Mouse (Mus musculus): Measurements from ENCODE around the gene Tor1aip2. TPM values are rescaled to one million over a fixed set of nuclear protein-coding genes. Genes with fewer than 3 reads are reported as not detected.

Gene Tor1aip2
- polyA plus RNA-seq, 1 experiment from 2014 or later: 104 TPM

- H3K36me3 ChIP-seq (ENCODE audit: control insufficient read depth, insufficient read depth, low read length): peaks cover 35% of the 10 kb centered on the region
- no peaks in the 10 kb centered on the region for H3K9me3 ChIP-seq (ENCODE audit: control insufficient read depth, low read length)
- no peak overlapping the region for H3K4me2 ChIP-seq (ENCODE audit: low read depth, low read length)
- H3K9ac ChIP-seq (ENCODE audit: low read length): no peak overlapping the region
- no peaks in the 10 kb centered on the region for H3K4me1 ChIP-seq (replicated peaks; ENCODE audit: control insufficient read depth, insufficient read depth, low read length)
- no peak overlapping the region for H3K27ac ChIP-seq (ENCODE audit: low read length)
- no peak for ATAC-seq (ENCODE audit: low read depth)
- whole genome bisulfite sequencing: 97% methylated on average over 1 of the region's 1 CpGs
- H3K27me3 ChIP-seq (ENCODE audit: control insufficient read depth, insufficient read depth, low read depth, low read length): no peaks in the 10 kb centered on the region
- H3K4me3 ChIP-seq (ENCODE audit: low read length): no peak overlapping the region
These were observed 26.2 kb upstream of the Tor1aip2 start for GRCm38 (mm10) chr1:156009003-156009402.

- H3K9ac ChIP-seq (ENCODE audit: low read length): no peak overlapping the region
- H3K4me1 ChIP-seq (replicated peaks; ENCODE audit: control insufficient read depth, insufficient read depth, low read length): no peaks in the 10 kb centered on the region
- no peak overlapping the region for H3K27ac ChIP-seq (ENCODE audit: low read length)
- H3K36me3 ChIP-seq (ENCODE audit: control insufficient read depth, insufficient read depth, low read length): peaks cover 29% of the 10 kb centered on the region
- no peak for ATAC-seq (ENCODE audit: low read depth)
- WGBS: 95% methylated on average over 1 of the region's 1 CpGs
- no peaks in the 10 kb centered on the region for H3K27me3 ChIP-seq (ENCODE audit: control insufficient read depth, insufficient read depth, low read depth, low read length)
- no peak overlapping the region for H3K4me3 ChIP-seq (ENCODE audit: low read length)
- H3K4me2 ChIP-seq (ENCODE audit: low read depth, low read length): no peak overlapping the region
- H3K9me3 ChIP-seq (ENCODE audit: control insufficient read depth, low read length): no peaks in the 10 kb centered on the region
These were observed 15.4 kb upstream of the Tor1aip2 start for GRCm38 (mm10) chr1:156019800-156020199.

- Histone ChIP-seq H3K27me3 (ENCODE audit: control insufficient read depth, insufficient read depth, low read depth, low read length) (no peaks in the 10 kb centered on the region), H3K27ac (ENCODE audit: low read length) (no peak overlapping the region), H3K4me2 (ENCODE audit: low read depth, low read length) (no peak overlapping the region), H3K4me1 (replicated peaks; ENCODE audit: control insufficient read depth, insufficient read depth, low read length) (no peaks in the 10 kb centered on the region), H3K9me3 (ENCODE audit: control insufficient read depth, low read length) (no peaks in the 10 kb centered on the region), H3K36me3 (ENCODE audit: control insufficient read depth, insufficient read depth, low read length) (peaks cover 29% of the 10 kb centered on the region), H3K4me3 (ENCODE audit: low read length) (no peak overlapping the region), H3K9ac (ENCODE audit: low read length) (no peak overlapping the region)
- WGBS: 100% methylated on average over 1 of the region's 1 CpGs
- ATAC-seq (ENCODE audit: low read depth): no peak
These were observed 14.8 kb upstream of the Tor1aip2 start for GRCm38 (mm10) chr1:156020402-156020801.

GRCm38 (mm10) chr1:156024831-156025503, 10.2 kb upstream of the Tor1aip2 start:
- 86% methylated on average over 8 of the region's 8 CpGs for WGBS
- H3K9me3 ChIP-seq (ENCODE audit: control insufficient read depth, low read length): no peaks in the 10 kb centered on the region

GRCm38 (mm10) chr1:156027849-156028248, 7.4 kb upstream of the Tor1aip2 start:
- 90% methylated on average over 3 of the region's 3 CpGs for WGBS
- H3K27me3 ChIP-seq (ENCODE audit: control insufficient read depth, insufficient read depth, low read depth, low read length): no peaks in the 10 kb centered on the region
- peaks cover 22% of the 10 kb centered on the region for H3K36me3 ChIP-seq (ENCODE audit: control insufficient read depth, insufficient read depth, low read length)
- no peaks in the 10 kb centered on the region for H3K4me1 ChIP-seq (replicated peaks; ENCODE audit: control insufficient read depth, insufficient read depth, low read length)
- H3K4me3 ChIP-seq (ENCODE audit: low read length): no peak overlapping the region
- H3K4me2 ChIP-seq (ENCODE audit: low read depth, low read length): no peak overlapping the region
- ATAC-seq (ENCODE audit: low read depth): no peak
- no peaks in the 10 kb centered on the region for H3K9me3 ChIP-seq (ENCODE audit: control insufficient read depth, low read length)
- no peak overlapping the region for H3K27ac ChIP-seq (ENCODE audit: low read length)
- no peak overlapping the region for H3K9ac ChIP-seq (ENCODE audit: low read length)

More at GRCm38 (mm10) chr1:156024831-156025503, 10.2 kb upstream of the Tor1aip2 start:
- no peak overlapping the region for H3K9ac ChIP-seq (ENCODE audit: low read length)
- H3K4me3 ChIP-seq (ENCODE audit: low read length): no peak overlapping the region
- no peak for ATAC-seq (ENCODE audit: low read depth)
- no peaks in the 10 kb centered on the region for H3K4me1 ChIP-seq (replicated peaks; ENCODE audit: control insufficient read depth, insufficient read depth, low read length)
- no peak overlapping the region for H3K27ac ChIP-seq (ENCODE audit: low read length)
- peaks cover 8% of the 10 kb centered on the region for H3K36me3 ChIP-seq (ENCODE audit: control insufficient read depth, insufficient read depth, low read length)
- H3K4me2 ChIP-seq (ENCODE audit: low read depth, low read length): no peak overlapping the region
- H3K27me3 ChIP-seq (ENCODE audit: control insufficient read depth, insufficient read depth, low read depth, low read length): no peaks in the 10 kb centered on the region

GRCm38 (mm10) chr1:156028340-156028975, 6.7 kb upstream of the Tor1aip2 start:
- Histone ChIP-seq H3K27ac (ENCODE audit: low read length) (no peak overlapping the region), H3K9me3 (ENCODE audit: control insufficient read depth, low read length) (no peaks in the 10 kb centered on the region), H3K4me1 (replicated peaks; ENCODE audit: control insufficient read depth, insufficient read depth, low read length) (no peaks in the 10 kb centered on the region), H3K9ac (ENCODE audit: low read length) (no peak overlapping the region), H3K27me3 (ENCODE audit: control insufficient read depth, insufficient read depth, low read depth, low read length) (no peaks in the 10 kb centered on the region), H3K36me3 (ENCODE audit: control insufficient read depth, insufficient read depth, low read length) (peaks cover 24% of the 10 kb centered on the region), H3K4me3 (ENCODE audit: low read length) (no peak overlapping the region), H3K4me2 (ENCODE audit: low read depth, low read length) (no peak overlapping the region)
- ATAC-seq (ENCODE audit: low read depth): no peak
- 81% methylated on average over 4 of the region's 4 CpGs for WGBS

- H3K4me1 ChIP-seq (replicated peaks; ENCODE audit: control insufficient read depth, insufficient read depth, low read length): peaks cover 11% of the 10 kb centered on the region
- no peak overlapping the region for H3K9ac ChIP-seq (ENCODE audit: low read length)
- H3K27me3 ChIP-seq (ENCODE audit: control insufficient read depth, insufficient read depth, low read depth, low read length): no peaks in the 10 kb centered on the region
- ATAC-seq (ENCODE audit: low read depth): no peak
- H3K4me2 ChIP-seq (ENCODE audit: low read depth, low read length): no peak overlapping the region
- H3K4me3 ChIP-seq (ENCODE audit: low read length): no peak overlapping the region
- WGBS: 96% methylated on average over 7 of the region's 7 CpGs
- H3K9me3 ChIP-seq (ENCODE audit: control insufficient read depth, low read length): no peaks in the 10 kb centered on the region
- no peak overlapping the region for H3K27ac ChIP-seq (ENCODE audit: low read length)
- peaks cover 28% of the 10 kb centered on the region for H3K36me3 ChIP-seq (ENCODE audit: control insufficient read depth, insufficient read depth, low read length)
These were observed 1.3 kb upstream of the Tor1aip2 start for GRCm38 (mm10) chr1:156033921-156034320.

- Histone ChIP-seq H3K27ac (ENCODE audit: low read length) (peak overlapping the region; percentile 100), H3K4me3 (ENCODE audit: low read length) (peak overlapping the region; percentile 71), H3K27me3 (ENCODE audit: control insufficient read depth, insufficient read depth, low read depth, low read length) (no peaks in the 10 kb centered on the region), H3K9ac (ENCODE audit: low read length) (peak overlapping the region; percentile 88), H3K36me3 (ENCODE audit: control insufficient read depth, insufficient read depth, low read length) (peaks cover 23% of the 10 kb centered on the region), H3K4me2 (ENCODE audit: low read depth, low read length) (peak overlapping the region; percentile 77), H3K4me1 (replicated peaks; ENCODE audit: control insufficient read depth, insufficient read depth, low read length) (peaks cover 11% of the 10 kb centered on the region), H3K9me3 (ENCODE audit: control insufficient read depth, low read length) (no peaks in the 10 kb centered on the region)
- ATAC-seq (ENCODE audit: low read depth): no peak
- 7% methylated on average over 1 of the region's 1 CpGs for WGBS
These were observed 542 bp upstream of the Tor1aip2 start for GRCm38 (mm10) chr1:156034661-156035060.

- Histone ChIP-seq H3K9me3 (ENCODE audit: control insufficient read depth, low read length) (no peaks in the 10 kb centered on the region), H3K36me3 (ENCODE audit: control insufficient read depth, insufficient read depth, low read length) (peaks cover 14% of the 10 kb centered on the region), H3K4me1 (replicated peaks; ENCODE audit: control insufficient read depth, insufficient read depth, low read length) (peaks cover 11% of the 10 kb centered on the region), H3K27me3 (ENCODE audit: control insufficient read depth, insufficient read depth, low read depth, low read length) (no peaks in the 10 kb centered on the region), H3K4me2 (ENCODE audit: low read depth, low read length) (peak within 1 kb of the TSS; percentile 77), H3K9ac (ENCODE audit: low read length) (peak within 1 kb of the TSS; percentile 95), H3K4me3 (ENCODE audit: low read length) (peak within 1 kb of the TSS; percentile 71), H3K27ac (ENCODE audit: low read length) (peak within 1 kb of the TSS; percentile 100)
- under 1% methylated on average over 59 of the region's 59 CpGs for WGBS
- peak; percentile 95 for ATAC-seq (ENCODE audit: low read depth)
These were observed 931 bp downstream of the Tor1aip2 start, which contains the start of gene Tor1aip1 for GRCm38 (mm10) chr1:156035930-156036737. Tor1aip1 (minus strand) TSS chr1:156036480.

Data from lung, embryonic 16.5 days (tissue).